Mouse (Mus musculus): ENCODE data around the gene Lrtm2.

DNA sequence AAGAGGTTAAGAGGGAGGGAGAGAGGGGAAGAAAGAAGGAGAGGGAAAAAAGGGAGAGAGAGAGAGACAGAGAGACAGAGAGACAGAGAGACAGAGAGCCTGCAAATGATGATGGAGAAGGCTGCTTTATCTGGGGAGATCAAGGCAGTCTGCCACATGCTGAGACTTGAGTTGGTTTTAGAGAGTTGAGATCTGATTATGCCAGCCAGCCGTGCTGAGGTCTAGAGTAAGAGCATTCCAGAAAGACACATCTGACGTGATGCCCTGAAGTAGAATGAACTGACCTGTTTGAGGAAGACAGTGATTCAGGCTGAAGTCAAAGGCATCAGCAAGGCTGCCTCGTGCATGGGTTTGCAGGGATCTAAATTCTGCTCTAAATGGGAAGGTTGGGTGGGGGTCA lies 3.3 kb upstream of the Lrtm2 start:
- no peak for TF ChIP-seq CTCF (IDR thresholded peaks at IDR 0.05; ENCODE audit: borderline replicate concordance, insufficient read depth, low read length)
- no peak for TF ChIP-seq POLR2A (IDR thresholded peaks at IDR 0.05; ENCODE audit: low read depth, low read length)
